Mouse (Mus musculus) lung, adult 2 months (tissue): ENCODE results near the gene Klra8. TPM values are rescaled to one million over a fixed set of nuclear protein-coding genes. Genes with fewer than 3 reads are reported as not detected.
"Not testable (repeated sequence)": the region's sequence is repeated elsewhere in the genome, so short reads cannot be mapped to it uniquely, and the experiment has no call there.

Source experiments
- DNase-seq: peaks from one replicate; pipeline ENCODE4 v3.0.0; 2022
- H3K4me1 ChIP-seq: fragments of 200-500 bp; 2 replicates; pipeline ENCODE4 v1.6.1; 2011; ENCODE audit warnings: low read length; ENCODE audit not compliant: control insufficient read depth, insufficient read depth
- H3K4me3 ChIP-seq: fragments of 200-500 bp; replicated peaks from 2 replicates; pipeline ENCODE3; 2011; ENCODE audit warnings: low read depth, mild to moderate bottlenecking, control low read depth, low read length; ENCODE audit errors: extremely low read depth
- CTCF ChIP-seq: fragments of 200-500 bp; IDR thresholded peaks from 2 replicates; pipeline ENCODE4 v1.5.1; 2011; ENCODE audit warnings: mild to moderate bottlenecking, low read length, control low read depth; ENCODE audit not compliant: insufficient read depth
- POLR2A ChIP-seq: fragments of 200-500 bp; IDR thresholded peaks from 2 replicates; pipeline ENCODE4 v1.6.1; 2011; ENCODE audit warnings: low read depth, mild to moderate bottlenecking, control low read depth, low read length, borderline replicate concordance; ENCODE audit errors: extremely low read depth
- WGBS: fragments of 180-500 bp; shearing (Covaris S2); methylation state at CpG from one replicate; pipeline ENCODE4 v1.1.7; 2018; 5-methylcytosine and 5-hydroxymethylcytosine counted together
- polyA plus RNA-seq: library from polyadenylated mRNA; depleted of rRNA; stranded (reverse); fragments of >200 nt; gene quantifications from 2 replicates; pipeline ENCODE4 v1.2.3, GENCODE M21; 2012; rRNA removed

Gene Klra8
- 0.22 and 0.50 TPM in 2 replicates for polyA plus RNA-seq

DNA sequence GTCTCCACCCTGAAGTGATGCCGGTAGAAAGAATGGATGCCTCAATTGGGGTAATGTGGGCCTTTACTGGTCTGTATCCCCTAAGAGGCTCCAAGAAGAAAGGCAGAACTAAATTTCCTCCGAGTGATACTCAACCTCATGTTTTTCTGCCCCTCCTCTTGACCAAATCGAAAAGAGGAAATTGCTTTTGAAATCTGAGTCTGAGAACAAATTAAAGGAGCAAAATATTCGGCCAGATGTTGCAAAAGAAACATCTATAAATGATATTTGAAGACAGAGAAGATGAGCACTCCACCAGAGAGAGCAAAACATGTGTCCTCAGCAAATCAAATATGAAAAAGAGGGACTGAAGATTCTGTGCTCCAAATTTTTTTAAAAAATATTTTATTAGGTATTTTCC is at the start of gene Klra8:
TSS of gene Klra8 (minus strand) at position 101 of the 400 bp plus-strand sequence.
- not testable (repeated sequence) for H3K4me1 ChIP-seq, DNase-seq, H3K4me3 ChIP-seq
- WGBS: 54% methylated on average over 4 of the region's 4 CpGs

- Histone ChIP-seq H3K4me3 (no peak overlapping the region), H3K4me1 (no peaks in the 10 kb centered on the region)
- no peak for DNase-seq
- no peak for TF ChIP-seq CTCF
- TF ChIP-seq POLR2A: no peak
- WGBS: 96% methylated on average over 1 of the region's 1 CpGs
Measured at GRCm38 (mm10) chr6:130110485-130110884, 19.2 kb downstream of the Klra8 start.

GRCm38 (mm10) chr6:130102743-130103142 is 27.0 kb downstream of the Klra8 start:
- H3K4me1 ChIP-seq, DNase-seq, H3K4me3 ChIP-seq: not testable (repeated sequence)
- WGBS: 80% methylated on average over 3 of the region's 3 CpGs

DNA sequence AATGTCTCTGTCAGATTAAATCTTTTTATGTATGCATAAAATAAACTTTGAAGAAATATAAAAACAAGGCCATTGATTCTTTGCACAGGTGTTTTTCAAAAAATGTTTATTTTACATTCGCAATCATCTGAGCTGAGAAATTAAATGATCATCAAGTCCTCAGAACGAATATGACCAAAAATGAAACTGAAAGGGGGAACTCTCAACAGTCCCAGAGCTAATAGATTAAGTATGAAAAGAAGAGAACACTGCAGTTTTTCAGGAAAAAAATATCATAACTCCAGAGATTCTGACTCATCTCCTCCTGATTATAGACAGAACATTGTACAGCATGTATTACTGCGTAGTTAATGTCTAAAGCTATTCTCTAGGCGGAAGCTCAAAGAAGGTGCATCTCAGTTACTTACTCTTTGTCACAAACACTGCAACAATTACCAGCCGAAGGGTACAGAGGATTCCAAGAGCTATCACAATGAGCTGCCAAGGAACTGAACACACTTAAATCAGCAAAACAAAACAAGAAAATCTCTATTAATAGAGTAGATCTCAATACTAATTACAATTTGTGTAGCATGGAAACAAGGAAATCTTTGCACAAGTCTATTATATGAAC is 37.3 kb downstream of the Klra8 start:
- DNase-seq: no peak
- no peak for TF ChIP-seq CTCF
- TF ChIP-seq POLR2A: no peak
- WGBS: 66% methylated on average over 5 of the region's 5 CpGs
- H3K4me1 ChIP-seq: no peaks in the 10 kb centered on the region
- H3K4me3 ChIP-seq: no peak overlapping the region

GRCm38 (mm10) chr6:130067171-130067570 is 62.5 kb downstream of the Klra8 start, which contains the start of gene Klra4:
Gene Klra4 (minus strand): TSS chr6:130067271.
- not testable (repeated sequence) for DNase-seq
- WGBS: 50% methylated on average over 1 of the region's 1 CpGs

More at GRCm38 (mm10) chr6:130067171-130067570, 62.5 kb downstream of the Klra8 start, which contains the start of gene Klra4:
- H3K4me1 ChIP-seq, H3K4me3 ChIP-seq: not testable (repeated sequence)

Other genes with a start within 250 kb of the Klra8 start
- not detected in 2 replicates for gene Klra5, start 212.2 kb downstream of the Klra8 start, polyA plus RNA-seq
- gene Klra6, start 102.9 kb downstream of the Klra8 start, polyA plus RNA-seq: not detected in 2 replicates
- 0.09 and 0.27 TPM in 2 replicates for gene Klra4, start 62.6 kb downstream of the Klra8 start, polyA plus RNA-seq
- 0.20 and 0.27 TPM in 2 replicates for gene Klra9, start 63.2 kb upstream of the Klra8 start, polyA plus RNA-seq
- gene Klra7, start 103.4 kb upstream of the Klra8 start, polyA plus RNA-seq: 0.14 and 0.54 TPM in 2 replicates
- not detected in 2 replicates for gene Klra10, start 152.0 kb upstream of the Klra8 start, polyA plus RNA-seq
- gene Klra3, start 207.7 kb upstream of the Klra8 start, polyA plus RNA-seq: not detected in 2 replicates